Mouse (Mus musculus) gastrocnemius, postnatal 25 days (tissue): ENCODE data around the gene Gm7697. TPM values are rescaled to one million over a fixed set of nuclear protein-coding genes. Genes with fewer than 3 reads are reported as not detected.
"Not testable (repeated sequence)": the region's sequence is repeated elsewhere in the genome, so short reads cannot be mapped to it uniquely, and the experiment has no call there.

Experiments used
- DNase-seq: peaks from one replicate; pipeline ENCODE4 v3.0.0; 2022
- long read RNA-seq, 2 experiments: library from polyadenylated mRNA; stranded (forward); transcript quantifications; one replicate each; pipeline ENCODE4 v2.0.0; 2021
- total RNA-seq, 2 experiments: library from RNA; stranded (reverse); gene quantifications; 1 replicate in 1 of 2; 2 replicates in 1 of 2; pipeline ENCODE4 v1.2.3; 2021

Gene Gm7697
- not detected for total RNA-seq
- long read RNA-seq, experiment 1 = 0 reads
- long read RNA-seq, experiment 2 = 0 reads

DNA sequence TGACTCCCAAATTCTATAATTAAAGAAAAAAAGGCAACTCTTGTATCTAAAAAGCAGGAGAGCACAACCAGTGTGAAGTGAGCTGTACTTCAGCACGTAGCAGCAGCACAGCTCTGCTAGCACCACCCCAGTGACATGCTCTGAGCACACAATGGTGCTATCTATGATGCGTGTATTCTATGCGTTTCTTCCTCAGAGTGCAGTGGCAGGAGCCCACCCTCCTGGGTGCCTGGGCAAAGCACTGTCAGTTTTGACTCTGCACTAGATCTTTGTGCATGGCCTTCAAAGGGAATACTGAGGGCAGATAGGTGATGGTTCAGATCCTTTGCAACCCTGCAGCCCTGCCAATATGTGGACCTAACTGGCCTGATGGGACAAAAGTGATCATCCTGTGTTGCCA, at the start of gene Gm7697:
Gene Gm7697 (minus strand): TSS at position 101 of the 400 bp plus-strand sequence.
- DNase-seq = not testable (repeated sequence)

DNA sequence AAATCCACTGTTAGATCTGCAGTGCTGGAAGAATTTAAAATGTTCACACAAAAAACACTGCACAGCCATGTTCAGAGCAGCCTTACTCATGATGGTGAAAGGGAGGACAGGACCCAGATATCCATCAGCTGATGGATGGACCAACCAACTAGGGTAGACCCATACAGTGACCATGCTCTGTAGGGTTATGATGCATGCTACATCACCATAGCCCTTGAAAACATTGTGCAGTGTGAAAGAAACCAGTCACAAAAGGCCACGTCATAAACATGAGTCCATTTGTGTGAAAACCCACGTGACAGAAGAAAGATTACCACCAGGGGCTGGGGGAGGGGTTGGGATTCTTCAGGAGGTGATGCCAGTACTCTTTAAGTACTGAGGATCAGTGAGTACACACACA, 28.5 kb upstream of the Gm7697 start:
- not testable (repeated sequence) for DNase-seq

DNA sequence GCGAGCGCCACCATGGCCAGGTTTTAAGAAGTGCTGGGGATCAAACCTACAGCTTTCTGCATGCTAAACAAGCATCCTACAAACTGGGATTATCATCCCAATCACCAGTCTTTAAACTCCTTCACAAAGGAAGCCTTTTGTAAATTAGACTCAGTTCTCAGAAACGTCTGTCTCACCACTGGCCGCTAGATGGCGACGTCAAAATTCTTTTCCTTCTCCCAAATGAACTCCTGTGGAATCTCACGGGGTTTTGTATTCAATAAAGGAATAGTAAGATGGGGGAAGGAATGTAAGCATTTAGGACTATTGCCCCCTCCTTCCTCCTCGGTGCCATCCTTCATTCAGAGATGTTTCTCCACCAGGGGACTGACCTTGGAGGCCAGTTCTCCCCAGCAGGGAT, 26.8 kb upstream of the Gm7697 start:
- DNase-seq = not testable (repeated sequence)

DNA sequence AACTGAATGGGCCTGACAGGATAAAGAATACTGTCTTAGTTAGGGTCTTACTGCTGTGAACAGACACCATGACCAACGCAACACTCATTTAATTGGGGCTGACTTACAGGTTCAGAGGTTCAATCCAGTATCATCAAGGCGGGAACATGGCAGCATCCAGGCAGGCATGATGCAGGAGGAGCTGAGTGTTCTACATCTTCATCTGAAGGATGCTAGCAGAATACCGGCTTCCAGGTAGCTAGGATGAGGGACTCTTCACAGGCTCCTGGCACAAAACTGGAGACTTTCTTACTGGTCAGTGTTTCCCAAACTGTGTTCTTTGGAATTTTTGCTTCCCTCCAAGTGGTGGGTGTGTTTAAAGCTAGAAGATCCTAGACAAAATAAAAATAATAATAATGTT, 25.3 kb upstream of the Gm7697 start:
- not testable (repeated sequence) for DNase-seq

DNA sequence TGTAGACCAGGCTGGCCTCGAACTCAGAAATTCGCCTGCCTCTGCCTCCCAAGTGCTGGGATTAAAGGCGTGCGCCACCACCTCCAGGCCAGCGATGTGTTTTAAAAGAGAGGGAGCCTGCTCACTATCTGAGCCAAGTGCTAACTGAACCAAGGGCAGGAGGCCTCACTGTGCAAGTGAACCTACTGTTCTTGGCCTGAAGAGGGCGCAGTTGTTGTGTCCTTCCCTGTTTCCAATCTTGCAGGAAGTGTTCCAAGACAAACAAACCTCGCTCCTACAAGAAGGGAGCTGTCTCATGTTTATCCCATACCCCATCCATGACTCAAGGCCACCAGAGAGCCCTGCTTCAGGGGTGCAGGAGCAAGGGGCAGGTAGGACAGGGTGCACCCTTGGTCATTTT, 24.4 kb upstream of the Gm7697 start:
- not testable (repeated sequence) for DNase-seq

GRCm38 (mm10) chr8:69545020-69545419, 22.2 kb upstream of the Gm7697 start:
- DNase-seq = not testable (repeated sequence)

DNA sequence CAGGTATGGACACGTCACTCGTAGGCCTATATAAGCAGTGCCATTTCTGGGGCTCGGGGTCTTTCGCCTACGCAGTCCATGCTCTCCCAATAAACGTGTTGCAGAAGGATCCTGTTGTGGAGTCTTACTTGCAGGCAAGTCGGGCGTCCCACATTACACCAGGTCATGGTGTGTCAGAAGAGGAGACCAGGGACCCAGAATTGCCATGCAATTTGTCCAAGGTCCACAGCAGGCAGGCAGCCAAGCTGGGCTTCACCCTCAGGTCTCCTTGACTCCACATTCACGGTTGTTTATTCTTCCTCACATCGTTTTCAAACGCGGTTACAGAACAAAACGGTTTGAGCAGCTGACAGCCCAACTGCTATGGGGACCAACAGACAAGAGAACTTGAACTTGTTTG, 21.7 kb upstream of the Gm7697 start:
- DNase-seq = peak; percentile 12

GRCm38 (mm10) chr8:69543984-69544383, 21.2 kb upstream of the Gm7697 start:
- not testable (repeated sequence) for DNase-seq

- DNase-seq = not testable (repeated sequence)
Observed at GRCm38 (mm10) chr8:69540764-69541163, 18.0 kb upstream of the Gm7697 start.

- not testable (repeated sequence) for DNase-seq
Observed at GRCm38 (mm10) chr8:69540331-69540730, 17.6 kb upstream of the Gm7697 start.

DNA sequence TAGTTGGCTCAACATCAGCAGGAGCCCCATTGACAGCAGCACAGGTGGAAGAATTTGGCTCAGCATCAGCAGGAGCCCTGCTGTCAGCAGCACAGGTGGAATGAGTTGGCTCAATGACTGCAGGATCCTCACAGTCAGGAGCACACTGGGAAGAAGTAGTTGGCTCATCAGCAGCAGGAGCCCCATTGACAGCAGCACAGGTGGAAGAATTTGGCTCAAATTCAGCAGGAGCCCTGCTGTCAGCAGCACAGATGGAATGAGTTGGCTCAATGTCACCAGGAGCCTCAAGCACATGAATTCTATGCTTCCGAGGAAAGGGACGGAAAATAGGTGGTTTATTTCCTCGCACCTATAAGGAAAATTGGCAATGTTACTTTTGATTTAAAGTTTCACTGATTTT, 47.8 kb downstream of the Gm7697 start:
- not testable (repeated sequence) for DNase-seq

GRCm38 (mm10) chr8:69453465-69453864, 69.3 kb downstream of the Gm7697 start, which contains the start of gene Gm9495:
Gm9495 (minus strand) TSS chr8:69453565.
- DNase-seq = not testable (repeated sequence)

Other genes with a start within 250 kb of the Gm7697 start
- not detected for gene Gm9495, start 69.4 kb downstream of the Gm7697 start, total RNA-seq
- gene Zfp868, start 102.6 kb upstream of the Gm7697 start, total RNA-seq = 1 to 10 TPM; 5.1 to 5.8 TPM
- under 1 TPM; 0.59 to 0.74 TPM for gene Zfp964, start 131.5 kb upstream of the Gm7697 start, total RNA-seq
- 10 to 100 TPM; 10.4 to 10.8 TPM for gene Zfp869, start 187.7 kb upstream of the Gm7697 start, total RNA-seq
- gene Zfp963, start 227.0 kb upstream of the Gm7697 start, total RNA-seq = 1 to 10 TPM; 2.5 to 2.7 TPM